Mouse (Mus musculus) E14TG2a.4 (cell line): ENCODE measurements around the gene Mpi.

ENCODE experiments used
- H3K27me3 ChIP-seq: 2 replicates; pipeline ENCODE4 v1.6.1; 2014; ENCODE audit warnings: low read length, control low read depth; ENCODE audit not compliant: insufficient read depth
- H3K36me3 ChIP-seq: 2 replicates; pipeline ENCODE4 v1.6.1; 2014; ENCODE audit warnings: low read length, control low read depth; ENCODE audit not compliant: insufficient read depth
- H3K4me1 ChIP-seq: replicated peaks from 2 replicates; pipeline ENCODE4 v1.6.1; 2014; ENCODE audit warnings: low read depth, low read length, control low read depth
- H3K4me3 ChIP-seq: replicated peaks from 2 replicates; pipeline ENCODE4 v1.5.1; 2014; ENCODE audit warnings: mild to moderate bottlenecking, low read length
- H3K9me3 ChIP-seq: 2 replicates; pipeline ENCODE4 v1.6.1; 2014; ENCODE audit warnings: low read length, control low read depth
- CTCF ChIP-seq: conservative IDR thresholded peaks from 2 replicates; pipeline ENCODE4 v1.5.1; 2014; ENCODE audit warnings: low read length
- NANOG ChIP-seq: IDR thresholded peaks from 2 replicates; pipeline ENCODE4 v1.6.1; 2014; ENCODE audit warnings: borderline replicate concordance, low read length, mixed read lengths
- POU5F1 ChIP-seq: IDR thresholded peaks from 2 replicates; pipeline ENCODE4 v1.6.1; 2014; ENCODE audit warnings: low read length, borderline replicate concordance

The Mpi gene

DNA sequence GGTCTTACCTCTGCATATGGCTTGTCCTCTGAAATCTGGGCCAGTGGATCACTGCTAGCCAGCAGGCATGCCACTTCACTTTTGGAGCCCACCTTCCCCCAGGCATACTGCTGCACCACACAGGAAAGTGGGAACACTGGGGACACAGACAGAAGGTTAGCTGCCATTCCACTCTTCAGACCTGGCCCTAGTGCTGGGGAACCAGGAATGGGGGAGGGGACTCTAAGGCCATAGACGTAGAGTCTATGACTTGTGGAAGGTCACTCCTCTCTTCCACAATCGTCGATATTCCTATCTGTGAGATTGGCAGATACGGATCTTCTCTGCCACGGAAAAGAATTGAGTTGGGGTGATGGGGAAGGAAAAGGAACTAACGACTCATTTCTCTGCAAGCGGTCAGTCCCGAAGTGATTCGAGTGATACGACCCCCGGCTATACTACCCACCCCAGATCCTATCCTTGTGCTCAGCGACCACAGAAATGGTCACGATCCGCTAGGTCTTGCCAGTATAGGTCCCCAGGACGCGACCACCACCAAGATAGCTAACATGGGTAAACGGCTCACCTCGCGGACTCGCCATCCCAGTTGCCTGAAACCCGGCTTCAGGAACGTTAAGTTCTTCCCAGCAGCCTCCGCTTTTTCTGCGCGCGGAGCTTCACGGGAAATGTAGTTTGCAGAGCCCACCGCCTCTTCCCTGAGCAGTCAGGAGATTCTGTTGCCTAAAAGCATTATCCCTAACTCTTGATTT lies at the start of gene Mpi:
TSS of gene Mpi (minus strand) at position 625 of the 749 bp plus-strand sequence.
- Histone ChIP-seq H3K4me3 (peak within 1 kb of the TSS; percentile 82), H3K27me3 (no peaks in the 10 kb centered on the region), H3K9me3 (peaks cover 24% of the 10 kb centered on the region), H3K36me3 (peaks cover 40% of the 10 kb centered on the region), H3K4me1 (peaks cover 67% of the 10 kb centered on the region)
- TF ChIP-seq CTCF (no peak), NANOG (no peak), POU5F1 (no peak)

DNA sequence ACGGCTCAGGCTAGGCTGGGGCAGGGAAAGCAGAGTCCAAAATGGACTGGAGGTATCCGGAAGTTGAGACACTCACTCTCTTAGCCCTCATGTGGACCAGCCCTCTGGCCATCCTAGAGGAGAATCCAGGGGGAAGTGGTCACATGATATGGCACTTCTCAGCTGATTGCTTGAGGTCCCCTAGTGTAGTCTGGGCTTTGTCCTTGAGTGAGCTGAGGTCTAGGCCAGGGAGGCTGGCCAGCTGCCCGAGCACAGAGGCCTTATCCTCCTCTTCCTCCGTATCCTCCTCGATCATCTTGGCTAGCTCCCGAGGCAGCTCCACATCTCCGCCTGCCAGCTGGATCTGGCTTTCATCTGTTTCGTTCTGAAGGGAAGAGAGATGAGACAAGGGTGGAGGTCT lies 49.5 kb upstream of the Mpi start:
- no peaks in the 10 kb centered on the region for H3K36me3 ChIP-seq
- no peak for TF ChIP-seq POU5F1
- TF ChIP-seq CTCF, result no peak
- no peak for TF ChIP-seq NANOG
- H3K9me3 ChIP-seq, result no peaks in the 10 kb centered on the region; the same call in 1 of the 2 replicates
- peaks cover 50% of the 10 kb centered on the region for H3K27me3 ChIP-seq
- no peak overlapping the region for H3K4me3 ChIP-seq
- H3K4me1 ChIP-seq, result peaks cover 42% of the 10 kb centered on the region

DNA sequence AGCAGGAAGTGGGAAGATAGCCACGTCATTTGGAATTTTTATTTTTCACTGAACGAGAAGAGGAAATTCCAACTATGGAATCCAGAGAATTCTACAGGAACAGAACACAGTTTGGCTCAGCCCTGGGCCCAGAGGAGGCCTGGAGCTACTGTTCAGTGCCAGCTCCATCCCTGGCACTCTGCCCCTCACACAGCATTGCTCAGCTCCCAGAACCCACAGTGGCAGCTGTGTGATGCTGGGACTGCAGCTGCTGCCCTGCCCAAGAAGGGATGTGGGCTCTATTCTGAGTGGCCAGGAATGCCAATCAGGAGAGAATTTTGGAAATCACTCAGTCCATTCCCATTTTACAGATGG lies 48.8 kb upstream of the Mpi start:
- 0 out of 2 replicates have a peak, but pooled peaks cover 2% of the 10 kb centered on the region for H3K36me3 ChIP-seq
- no peak overlapping the region for H3K4me3 ChIP-seq
- H3K9me3 ChIP-seq, result no peaks in the 10 kb centered on the region; the same call in 1 of the 2 replicates
- H3K4me1 ChIP-seq, result peaks cover 37% of the 10 kb centered on the region
- H3K27me3 ChIP-seq, result peaks cover 43% of the 10 kb centered on the region
- TF ChIP-seq POU5F1 (no peak), CTCF (no peak), NANOG (no peak)

DNA sequence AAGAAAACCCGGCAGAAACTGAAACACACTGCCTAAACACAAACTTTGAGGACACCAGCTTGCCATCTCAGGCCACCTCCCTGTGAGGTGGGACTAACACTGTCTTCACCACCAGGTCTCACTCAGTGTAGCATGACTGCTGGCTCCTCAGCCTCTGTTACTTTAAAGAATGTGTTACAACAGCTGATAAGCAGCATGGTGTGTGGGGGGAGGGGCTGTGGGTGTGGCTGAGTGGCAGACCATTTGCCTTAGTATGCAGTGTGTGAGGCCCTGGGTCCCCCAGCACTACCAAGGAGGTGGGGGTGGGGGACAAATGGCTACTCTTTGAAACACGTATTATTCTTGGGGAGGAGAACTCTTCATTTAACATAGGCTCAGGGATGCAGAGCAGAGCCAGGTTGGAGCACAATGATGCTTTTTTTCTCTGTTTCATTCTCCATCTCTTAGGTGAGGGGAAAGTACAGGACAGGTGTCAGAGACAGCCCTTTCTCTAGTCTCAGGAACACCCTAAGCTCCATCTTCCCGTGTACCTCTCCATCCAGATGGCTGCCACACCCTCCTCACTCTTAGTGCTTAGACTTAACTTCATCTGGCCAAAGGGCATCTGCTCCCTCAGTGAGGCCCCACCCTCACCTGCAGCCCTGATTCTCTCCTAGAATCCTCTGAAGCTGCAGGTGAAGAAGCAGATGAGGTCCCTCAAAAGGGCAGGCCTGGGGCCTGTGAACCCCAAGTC lies 48.2 kb upstream of the Mpi start:
- TF ChIP-seq CTCF, result no peak
- TF ChIP-seq POU5F1, result no peak
- TF ChIP-seq NANOG, result no peak
- H3K4me1 ChIP-seq, result peaks cover 32% of the 10 kb centered on the region
- peaks cover 37% of the 10 kb centered on the region for H3K27me3 ChIP-seq
- 0 out of 2 replicates have a peak, but pooled peaks cover 5% of the 10 kb centered on the region for H3K36me3 ChIP-seq
- no peaks in the 10 kb centered on the region; the same call in 1 of the 2 replicates for H3K9me3 ChIP-seq
- H3K4me3 ChIP-seq, result no peak overlapping the region

DNA sequence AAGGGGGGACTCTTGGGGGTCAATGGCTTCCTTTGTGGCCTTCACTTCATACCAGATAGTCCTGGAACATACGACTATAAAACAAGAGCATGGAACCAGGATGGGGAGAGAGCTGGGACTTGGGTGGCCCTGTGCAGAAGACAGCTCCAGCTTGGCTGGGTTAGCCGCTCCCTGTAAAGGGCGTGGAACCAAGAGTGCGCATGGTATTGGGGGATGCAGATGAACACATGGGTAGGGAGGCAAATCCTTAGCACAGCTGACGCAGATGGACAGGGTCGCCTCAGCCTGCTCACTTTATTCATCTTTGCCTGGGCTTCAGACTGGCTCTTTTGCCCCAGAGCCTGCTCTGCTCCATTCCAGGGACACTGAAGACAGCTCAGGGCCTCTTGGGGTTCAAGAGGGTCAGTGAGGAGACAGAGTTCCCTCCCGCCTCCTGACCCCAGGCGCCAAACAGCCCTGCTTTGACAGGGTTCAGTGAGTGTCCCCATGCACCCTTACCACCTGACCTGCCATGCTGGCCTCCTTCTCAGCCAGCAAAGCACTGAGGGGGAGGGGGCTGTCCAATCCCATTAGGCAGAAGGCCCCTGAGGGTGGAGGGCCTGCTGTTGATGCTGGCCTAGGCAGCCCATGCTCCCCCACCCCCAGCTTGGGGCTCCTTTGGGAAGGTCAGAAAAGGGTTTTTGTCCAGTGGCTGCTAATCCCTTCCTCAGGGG lies 46.4 kb upstream of the Mpi start:
- Histone ChIP-seq H3K4me1 (peaks cover 38% of the 10 kb centered on the region), H3K36me3 (peaks cover 20% of the 10 kb centered on the region), H3K9me3 (no peaks in the 10 kb centered on the region; the same call in 1 of the 2 replicates), H3K4me3 (0 out of 2 replicates have a peak overlapping the region, but pooled peaks have one; percentile 14), H3K27me3 (peaks cover 19% of the 10 kb centered on the region)
- TF ChIP-seq POU5F1 (no peak), CTCF (no peak), NANOG (no peak)

DNA sequence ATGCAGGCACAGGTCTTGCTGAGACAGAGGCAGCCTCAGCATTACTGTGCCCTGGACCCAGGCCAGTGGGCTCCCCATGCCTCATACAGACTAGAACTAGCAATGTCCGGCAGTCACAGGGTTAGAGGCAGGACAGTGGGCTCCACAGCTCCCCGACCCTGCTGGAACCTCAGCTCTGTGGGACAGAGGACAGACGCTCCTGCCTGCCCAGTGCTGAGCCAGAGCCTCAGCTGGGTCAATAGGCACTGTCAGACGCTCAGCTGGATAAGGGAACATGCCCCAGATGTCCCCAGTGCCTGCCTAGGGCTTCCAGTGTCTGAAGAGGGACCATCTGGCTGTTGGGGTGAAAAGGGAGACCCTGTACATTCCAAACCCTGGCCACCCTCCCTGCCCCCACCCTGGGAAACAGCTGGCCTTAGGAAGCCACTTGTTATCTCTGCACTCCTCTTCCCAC lies 45.4 kb upstream of the Mpi start:
- Histone ChIP-seq H3K27me3 (peaks cover 10% of the 10 kb centered on the region), H3K9me3 (no peaks in the 10 kb centered on the region), H3K4me1 (peaks cover 42% of the 10 kb centered on the region), H3K4me3 (no peak overlapping the region), H3K36me3 (peaks cover 31% of the 10 kb centered on the region)
- TF ChIP-seq POU5F1 (no peak), CTCF (no peak), NANOG (no peak)

DNA sequence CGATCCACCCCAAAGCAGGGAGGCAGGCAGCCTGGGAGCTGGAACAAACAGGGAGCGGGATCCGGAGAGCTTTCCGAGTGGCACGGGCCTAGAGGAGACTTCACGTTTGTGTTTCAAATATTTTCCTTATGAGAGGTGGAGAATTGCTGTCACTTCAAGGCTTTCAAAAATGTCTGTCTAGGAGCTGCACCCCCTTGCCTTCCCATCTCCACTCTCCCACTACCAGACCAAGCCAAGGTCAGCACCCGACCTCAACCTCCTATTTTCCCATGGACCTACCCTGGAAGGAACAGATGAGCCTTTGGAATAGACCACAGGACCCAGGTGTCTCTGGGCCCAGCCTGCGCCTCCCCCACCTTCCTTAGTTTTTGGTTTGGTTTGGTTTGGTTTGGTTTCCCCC lies 44.7 kb upstream of the Mpi start:
- Histone ChIP-seq H3K27me3 (peaks cover 6% of the 10 kb centered on the region), H3K9me3 (no peaks in the 10 kb centered on the region), H3K4me1 (peaks cover 48% of the 10 kb centered on the region), H3K4me3 (no peak overlapping the region), H3K36me3 (peaks cover 38% of the 10 kb centered on the region)
- TF ChIP-seq NANOG (no peak), CTCF (no peak), POU5F1 (no peak)

DNA sequence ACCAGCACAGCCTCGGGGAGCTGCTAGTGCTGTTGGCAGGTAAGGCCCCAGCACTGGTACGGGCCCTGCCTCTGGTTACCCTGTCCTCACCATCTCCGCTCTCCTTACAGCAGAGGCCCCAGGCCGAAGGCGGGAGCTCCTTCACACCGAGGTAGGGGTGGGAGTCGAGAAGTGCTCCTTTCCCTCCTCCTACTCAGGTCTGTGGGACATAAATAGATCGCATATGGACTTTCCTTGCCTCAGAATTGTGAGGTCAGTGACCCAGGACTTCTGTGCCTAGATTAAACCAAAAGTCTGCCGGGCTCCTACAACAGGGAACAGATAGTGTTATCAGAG lies 41.6 kb upstream of the Mpi start:
- no peak overlapping the region for H3K4me3 ChIP-seq
- no peaks in the 10 kb centered on the region for H3K9me3 ChIP-seq
- no peaks in the 10 kb centered on the region; the same call in 1 of the 2 replicates for H3K27me3 ChIP-seq
- peaks cover 52% of the 10 kb centered on the region for H3K36me3 ChIP-seq
- H3K4me1 ChIP-seq, result peaks cover 47% of the 10 kb centered on the region
- no peak for TF ChIP-seq NANOG
- no peak for TF ChIP-seq CTCF
- TF ChIP-seq POU5F1, result no peak
